Comparison of ENCODE assay signal across 14 mouse cellular contexts in the genomic region with DNA sequence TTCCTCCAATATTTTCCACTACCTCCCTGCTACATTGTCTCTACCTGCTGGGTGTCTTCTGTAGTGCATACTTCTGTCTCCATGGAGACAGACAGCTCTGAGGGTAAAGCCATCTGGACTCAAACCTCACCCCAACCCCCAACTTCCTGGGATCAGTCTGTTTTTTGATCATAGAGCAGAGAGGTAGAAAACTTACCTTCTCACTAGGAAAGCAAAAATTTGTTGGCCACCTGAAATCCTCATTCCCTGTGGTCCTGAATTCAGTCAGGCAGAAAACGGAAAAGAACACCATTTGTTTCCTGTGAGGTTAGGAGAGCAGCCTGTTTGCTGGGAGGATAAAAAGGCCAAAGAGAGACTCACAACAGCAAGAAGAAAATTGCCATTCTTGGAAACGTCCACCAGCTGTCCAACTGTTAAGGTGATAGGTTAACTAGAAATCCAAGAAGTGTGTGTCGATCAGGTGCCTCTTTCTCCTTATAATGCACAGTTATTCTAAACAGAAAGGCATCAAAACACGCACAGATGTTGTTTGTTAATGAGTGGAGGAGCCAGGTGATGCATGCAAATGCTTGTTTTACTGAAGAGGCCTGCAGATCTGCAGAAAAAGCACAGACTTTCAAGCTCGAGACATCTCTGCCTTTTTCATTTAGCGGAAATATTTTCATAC.
DNase-seq lines count a peak whose midpoint lies in the region; ATAC-seq and TF ChIP-seq lines count a peak whose summit lies in the region.
"Had no signal": no experiment of that assay in that cellular context is flagged by ENCODE, and none has a peak within 500 bp of the region (broad histone marks: within the 10 kb centered on the region; RNA-seq: fewer than 3 reads in every experiment).

No protein-coding gene starts in this region.

- H3K27ac ChIP-seq in embryonic facial prominence, embryonic 14.5 days (replicated peaks; ENCODE audit: low read depth, low read length): no peak overlapping the region
- no peak overlapping the region for H3K27ac ChIP-seq in gastrocnemius, adult 2 months
- H3K27ac ChIP-seq in liver, embryonic 11.5 days (ENCODE audit: low read depth, low read length): no peak overlapping the region
- H3K27ac ChIP-seq: embryonic facial prominence, embryonic 15.5 days; heart, embryonic 13.5 days; limb, embryonic 15.5 days had no signal

- no peaks in the 10 kb centered on the region for H3K27me3 ChIP-seq in embryonic facial prominence, embryonic 14.5 days (replicated peaks; ENCODE audit: control insufficient read depth, insufficient read depth, low read length)
- no peaks in the 10 kb centered on the region for H3K27me3 ChIP-seq in liver, embryonic 11.5 days (replicated peaks; ENCODE audit: control insufficient read depth, insufficient read depth, low read length)
- H3K27me3 ChIP-seq: embryonic facial prominence, embryonic 15.5 days; heart, embryonic 13.5 days; limb, embryonic 15.5 days; megakaryocyte, embryonic 14.5 days had no signal

- H3K4me1 ChIP-seq in embryonic facial prominence, embryonic 14.5 days (ENCODE audit: control insufficient read depth, insufficient read depth, low read length): no peaks in the 10 kb centered on the region
- no peaks in the 10 kb centered on the region for H3K4me1 ChIP-seq in liver, embryonic 11.5 days (replicated peaks; ENCODE audit: control insufficient read depth, insufficient read depth, low read length)
- H3K4me1 ChIP-seq: embryonic facial prominence, embryonic 15.5 days; heart, embryonic 13.5 days; limb, embryonic 15.5 days had no signal

- no peak overlapping the region for H3K4me2 ChIP-seq in embryonic facial prominence, embryonic 14.5 days (ENCODE audit: low read depth, low read length)
- H3K4me2 ChIP-seq in liver, embryonic 11.5 days: no peak overlapping the region
- H3K4me2 ChIP-seq: embryonic facial prominence, embryonic 15.5 days; heart, embryonic 13.5 days; limb, embryonic 15.5 days had no signal

- ATAC-seq in embryonic facial prominence, embryonic 14.5 days (ENCODE audit: low read depth): peak; percentile 68; the same call in 1 of the 2 replicates
- no peak for ATAC-seq in liver, embryonic 11.5 days (replicated peaks; ENCODE audit: low FRiP score)

- no peaks in the 10 kb centered on the region for H3K36me3 ChIP-seq in embryonic facial prominence, embryonic 14.5 days (ENCODE audit: control insufficient read depth, insufficient read depth, low read length)
- H3K36me3 ChIP-seq in liver, embryonic 11.5 days (ENCODE audit: control insufficient read depth, insufficient read depth, low read length): no peaks in the 10 kb centered on the region
- H3K36me3 ChIP-seq: embryonic facial prominence, embryonic 15.5 days; heart, embryonic 13.5 days; limb, embryonic 15.5 days had no signal

- intact Hi-C loops in gastrocnemius, adult 2 months (cut with DNase I): no loop called here

- DNase-seq in thymus, postnatal 0 days (ENCODE audit: low spot score): peak; percentile 52
- DNase-seq in thymus, postnatal 25 days: no peak
- peak; percentile 17 for DNase-seq in embryonic facial prominence, embryonic 14.5 days (ENCODE audit: low spot score)
- DNase-seq in layer of hippocampus, adult 9-11 months: peak; percentile 20
- DNase-seq in telencephalon, adult 2 months (ENCODE audit: low read depth, low spot score): peak; percentile 26
- no peak for DNase-seq in gastrocnemius, adult 2 months
- DNase-seq in liver, embryonic 11.5 days (ENCODE audit: low spot score): no peak
- no peak for DNase-seq in spleen, adult 12 weeks (ENCODE audit: low spot score)
- DNase-seq: adrenal gland, postnatal 10 days; kidney, adult 9 months had no signal

- H3K9ac ChIP-seq in embryonic facial prominence, embryonic 14.5 days (ENCODE audit: low read depth, low read length): no peak overlapping the region
- H3K9ac ChIP-seq in liver, embryonic 11.5 days (ENCODE audit: low read depth, low read length): no peak overlapping the region
- H3K9ac ChIP-seq: embryonic facial prominence, embryonic 15.5 days; heart, embryonic 13.5 days; limb, embryonic 15.5 days had no signal

- 50% methylated on average over 6 of the region's 6 CpGs for WGBS in embryonic facial prominence, embryonic 14.5 days
- 71% methylated on average over 6 of the region's 6 CpGs for WGBS in liver, embryonic 11.5 days

- no peak for TF ChIP-seq CTCF in gastrocnemius, adult 2 months (IDR thresholded peaks at IDR 0.05)

- H3K4me3 ChIP-seq in embryonic facial prominence, embryonic 14.5 days (ENCODE audit: low read depth, low read length): no peak overlapping the region
- H3K4me3 ChIP-seq in gastrocnemius, adult 2 months: no peak overlapping the region
- no peak overlapping the region for H3K4me3 ChIP-seq in liver, embryonic 11.5 days (ENCODE audit: low read depth, low read length)
- H3K4me3 ChIP-seq: embryonic facial prominence, embryonic 15.5 days; heart, embryonic 13.5 days; limb, embryonic 15.5 days had no signal

- no peaks in the 10 kb centered on the region for H3K9me3 ChIP-seq in embryonic facial prominence, embryonic 14.5 days (ENCODE audit: control insufficient read depth, low read length)
- H3K9me3 ChIP-seq in liver, embryonic 11.5 days (ENCODE audit: control insufficient read depth, low read length): no peaks in the 10 kb centered on the region
- H3K9me3 ChIP-seq: embryonic facial prominence, embryonic 15.5 days; heart, embryonic 13.5 days; limb, embryonic 15.5 days had no signal

Comparison
In these comparisons a context has a peak if more than half of its experiments do, and no peak if none do; other contexts are left out.
1. DNase-seq: peak in thymus, postnatal 0 days (single experiment), embryonic facial prominence, embryonic 14.5 days (single experiment), layer of hippocampus, adult 9-11 months (single experiment) and telencephalon, adult 2 months (single experiment); none in thymus, postnatal 25 days (single experiment), gastrocnemius, adult 2 months (single experiment), liver, embryonic 11.5 days (single experiment) and spleen, adult 12 weeks (single experiment).